Mouse (Mus musculus): ENCODE measurements around the gene Tprgl. TPM values are rescaled to one million over a fixed set of nuclear protein-coding genes. Genes with fewer than 3 reads are reported as not detected.

Tprgl gene
- total RNA-seq, 4 experiments from 2014 or later: 159 to 183 (median 167) TPM

DNA sequence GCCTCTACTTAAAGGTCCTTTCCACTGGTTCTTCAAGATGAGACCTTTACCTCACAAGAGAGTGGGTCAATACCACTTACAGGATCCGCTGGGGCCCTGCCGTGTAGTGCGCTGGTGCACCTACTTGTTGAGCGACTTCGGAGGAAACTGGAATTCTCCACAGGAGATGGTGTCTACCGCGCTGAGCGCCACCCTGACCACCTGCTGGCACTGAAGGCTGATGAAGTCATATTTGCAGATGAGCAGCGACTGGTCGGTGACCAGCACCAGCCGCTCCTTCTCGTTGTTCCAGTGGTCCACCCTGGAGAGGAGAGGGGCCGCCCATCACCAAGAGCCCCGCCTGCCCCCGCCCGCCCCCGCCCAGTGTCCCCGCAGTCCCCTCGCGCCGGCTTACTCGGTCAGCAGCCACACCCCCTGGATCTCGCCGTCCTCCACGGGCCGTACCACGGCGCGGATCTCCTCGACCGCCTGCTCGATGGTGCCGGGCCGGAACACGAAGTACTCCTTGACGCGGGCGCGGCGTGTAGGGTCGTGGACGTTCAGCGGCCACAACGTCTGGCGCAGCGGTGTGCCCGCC is 417 bp downstream of the Tprgl start:
- DNase-seq (ENCODE audit: low spot score in 2 of 2): no peak

DNA sequence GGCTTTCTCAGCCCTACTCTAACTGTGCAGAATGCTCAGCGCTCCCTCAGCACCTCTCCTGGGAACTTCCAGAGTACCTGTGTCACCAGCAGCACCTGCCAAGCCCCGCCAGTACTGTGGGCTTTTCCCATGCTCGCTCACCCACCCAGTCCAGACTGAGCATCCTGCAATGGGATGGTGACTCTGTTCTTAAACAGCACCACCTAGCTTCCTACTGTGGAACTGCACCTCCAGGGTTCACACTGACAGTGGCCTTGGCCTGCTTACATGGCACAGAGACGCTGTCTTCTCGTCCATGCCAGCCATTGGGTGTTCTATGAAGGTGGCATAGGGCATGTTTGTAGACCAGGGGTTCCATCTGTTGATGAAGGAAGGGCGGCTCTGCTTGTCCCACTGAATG is 1.5 kb downstream of the Tprgl start:
- peak; percentile 78 to 87 for DNase-seq (ENCODE audit: low spot score in 2 of 2)

DNA sequence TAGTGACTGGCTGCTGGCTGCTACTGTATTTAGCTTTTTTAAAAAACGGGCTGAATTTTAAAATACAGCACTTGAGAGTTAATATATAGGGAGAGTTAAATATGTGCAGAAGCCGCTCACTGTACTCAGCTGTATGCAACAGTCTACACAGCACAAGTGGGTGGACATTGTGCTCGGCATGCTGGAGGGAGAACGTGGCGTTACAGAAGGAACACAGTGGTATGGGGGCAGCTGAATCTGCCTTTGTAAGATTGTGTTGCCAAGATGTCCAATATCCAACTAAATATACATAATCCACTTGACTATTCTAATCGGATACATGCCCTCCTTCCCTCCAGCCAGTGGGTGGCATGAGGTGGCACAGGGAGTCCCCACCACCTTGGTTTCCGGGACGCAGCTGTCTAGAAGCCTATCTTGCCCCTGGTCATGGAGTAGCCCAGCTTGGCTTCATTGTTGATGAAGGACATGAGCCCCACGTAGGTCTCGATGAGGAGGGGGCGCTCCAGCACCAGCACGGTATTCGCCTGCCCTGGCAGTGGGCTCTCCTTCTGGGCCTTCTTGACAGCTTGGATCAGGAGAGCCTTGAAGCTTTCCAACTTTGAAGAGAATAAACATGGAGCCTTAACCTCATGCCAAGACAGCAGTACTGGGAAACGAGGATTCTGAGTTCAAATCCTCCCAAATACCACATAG is 2.4 kb downstream of the Tprgl start:
- DNase-seq (ENCODE audit: low spot score in 2 of 2): no peak

DNA sequence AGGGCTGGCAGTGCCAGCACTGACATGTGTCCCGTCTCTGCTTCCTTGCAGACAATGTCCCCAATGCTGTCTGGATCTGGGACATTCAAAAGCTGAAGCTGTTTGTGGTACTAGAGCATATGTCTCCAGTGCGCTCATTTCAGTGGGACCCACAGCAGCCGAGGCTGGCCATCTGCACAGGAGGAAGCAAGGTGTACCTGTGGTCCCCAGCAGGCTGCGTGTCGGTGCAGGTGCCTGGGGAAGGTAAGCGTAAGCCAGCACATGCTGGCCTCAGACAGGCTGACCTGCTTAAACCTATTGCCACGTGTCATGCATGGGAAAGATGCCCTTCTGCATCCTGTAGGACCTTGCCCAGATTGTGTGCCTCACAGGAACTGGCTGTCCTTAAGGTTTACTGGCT is 4.4 kb downstream of the Tprgl start:
- DNase-seq (ENCODE audit: low spot score in 2 of 2): no peak

DNA sequence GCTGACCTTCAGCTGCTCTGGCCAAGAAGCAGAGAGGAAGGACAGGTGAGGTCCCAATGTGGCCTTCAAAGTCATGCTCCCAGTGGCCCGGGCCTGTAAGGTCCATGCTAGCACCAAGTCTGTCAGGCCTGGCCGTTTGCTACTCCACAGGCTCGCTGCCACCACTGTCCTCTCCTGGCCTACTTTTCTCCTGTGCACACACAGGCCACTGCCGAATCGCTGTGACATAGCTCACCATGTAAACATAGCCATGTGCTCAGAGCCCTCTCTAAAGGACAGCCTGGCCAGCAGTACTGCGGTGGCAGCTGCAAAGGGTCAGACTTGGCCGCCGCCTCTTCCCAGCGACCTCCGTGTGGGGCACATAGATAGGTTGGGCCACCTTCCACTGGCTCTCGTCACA is 6.4 kb downstream of the Tprgl start:
- no peak for DNase-seq (ENCODE audit: low spot score in 2 of 2)

DNA sequence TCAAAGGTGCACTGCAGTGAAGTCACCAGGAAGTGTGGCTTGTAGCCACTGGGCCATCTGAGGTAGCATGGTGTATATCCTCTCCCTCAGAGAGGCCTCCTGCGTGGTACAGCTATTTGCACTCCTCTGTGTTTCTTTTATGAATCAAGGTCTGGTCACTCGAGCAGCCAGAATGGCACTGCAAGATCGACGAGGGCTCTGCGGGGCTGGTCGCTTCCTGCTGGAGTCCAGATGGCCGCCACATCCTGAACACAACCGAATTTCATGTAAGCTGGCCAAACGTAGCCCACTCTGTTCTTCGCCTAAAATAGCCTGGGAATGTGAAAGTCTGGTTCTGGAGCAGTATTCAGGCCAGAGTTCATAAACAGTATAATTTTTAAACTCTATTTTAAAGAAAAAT is 14.1 kb downstream of the Tprgl start:
- no peak for DNase-seq (ENCODE audit: low spot score in 2 of 2)

DNA sequence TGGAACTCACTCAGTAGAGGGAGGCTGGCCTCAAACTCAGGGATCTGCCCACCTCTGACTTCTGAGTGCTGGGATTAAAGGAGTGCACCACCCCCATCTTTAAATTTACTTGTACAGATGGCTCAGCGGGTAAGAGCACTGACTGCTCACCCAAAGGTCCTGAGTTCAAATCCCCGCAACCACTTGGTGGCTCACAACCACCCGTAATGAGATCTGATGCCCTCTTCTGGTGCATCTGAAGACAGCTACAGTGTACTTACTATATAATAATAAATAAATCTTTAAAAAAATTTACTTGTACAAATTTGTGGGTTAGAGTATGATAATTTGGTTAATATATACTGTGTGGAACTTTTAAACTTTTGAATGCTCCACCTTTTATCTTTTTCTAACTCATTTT is 15.8 kb downstream of the Tprgl start:
- no peak for DNase-seq (ENCODE audit: low spot score in 2 of 2)

DNA sequence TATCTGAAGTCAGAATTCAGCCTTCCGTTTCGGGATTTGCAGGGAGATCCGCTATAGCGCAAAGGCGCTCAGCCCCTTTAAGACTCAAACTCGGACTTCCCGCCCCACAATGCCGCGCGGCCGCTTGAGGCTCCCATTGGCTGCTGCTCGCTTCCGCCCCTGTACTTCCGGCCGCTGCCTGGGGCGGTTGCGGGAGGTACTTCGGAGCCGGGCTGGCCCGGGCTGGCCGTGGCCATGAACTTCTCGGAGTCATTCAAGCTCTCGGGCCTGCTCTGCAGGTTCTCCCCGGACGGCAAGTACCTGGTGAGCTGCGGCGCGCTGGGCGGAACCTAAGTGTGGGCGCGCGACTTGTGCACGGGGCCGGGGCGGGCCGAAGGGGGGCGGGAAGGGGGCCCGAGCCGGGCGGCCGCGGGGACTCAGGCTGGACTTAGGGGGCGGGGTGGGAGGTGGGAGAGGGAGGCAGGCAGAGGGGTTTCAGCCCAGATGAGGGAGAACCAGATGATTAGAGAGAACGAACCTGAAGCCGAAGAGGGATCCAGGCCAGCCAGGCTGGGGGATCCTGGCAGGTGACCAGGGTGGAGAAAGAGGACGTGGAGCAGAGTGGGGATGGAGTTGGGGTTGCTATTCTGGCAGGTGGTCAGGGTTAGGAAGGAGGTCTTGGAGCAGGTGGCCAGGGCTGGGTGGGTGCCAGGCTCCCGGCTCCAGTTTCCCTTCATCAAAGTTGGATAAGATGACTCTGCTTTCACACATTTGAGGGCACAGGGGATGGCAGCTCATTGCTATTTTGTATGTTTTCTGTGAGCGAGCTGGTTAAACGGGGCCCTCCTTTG is 18.0 kb downstream of the Tprgl start, which contains the start of gene Wrap73:
TSS of gene Wrap73 (plus strand) at position 162 of the 830 bp plus-strand sequence.
- peak; percentile 78 to 85 for DNase-seq (ENCODE audit: low spot score in 2 of 2)

DNA sequence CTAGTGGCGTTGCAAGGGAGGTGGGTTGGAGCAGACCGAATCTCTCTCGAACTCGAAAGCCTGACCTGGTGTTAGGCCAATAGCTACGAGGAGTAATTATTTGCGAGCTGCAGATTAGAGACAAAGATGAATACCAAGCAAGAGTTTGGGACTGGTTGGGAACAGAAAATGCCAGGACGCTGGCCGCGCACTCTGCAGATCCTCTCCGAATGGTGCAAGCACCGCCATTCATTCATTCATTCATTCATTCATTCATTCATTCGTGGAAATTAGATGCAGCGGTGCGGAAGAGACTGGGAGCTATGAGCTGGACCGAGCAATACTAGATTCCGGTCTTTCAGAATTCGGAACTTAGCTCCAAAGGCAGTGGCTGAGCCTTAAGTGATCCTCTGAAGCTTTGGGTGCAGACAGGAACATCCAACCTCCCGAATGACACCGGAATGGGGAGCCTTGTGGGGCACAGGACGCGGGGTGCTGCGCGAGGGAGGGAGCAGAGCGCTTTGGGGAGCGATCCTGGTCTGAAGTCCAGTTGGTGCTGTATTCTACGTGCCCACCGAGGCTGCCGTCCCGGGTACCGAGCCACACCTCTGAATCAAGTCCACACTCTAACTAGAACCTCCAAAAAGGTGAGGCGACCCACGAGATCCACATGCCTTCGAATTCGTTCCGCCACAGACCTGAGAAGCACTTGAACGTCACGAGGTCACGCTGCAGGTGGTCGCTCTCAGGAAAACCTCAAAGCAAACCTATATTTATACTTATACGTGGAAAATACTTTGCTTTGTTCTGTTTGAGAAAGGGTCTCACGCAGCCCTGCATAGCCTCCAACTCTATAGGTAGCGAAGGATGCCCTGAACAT is 19.2 kb downstream of the Tprgl start:
- no peak for DNase-seq (ENCODE audit: low spot score in 2 of 2)

DNA sequence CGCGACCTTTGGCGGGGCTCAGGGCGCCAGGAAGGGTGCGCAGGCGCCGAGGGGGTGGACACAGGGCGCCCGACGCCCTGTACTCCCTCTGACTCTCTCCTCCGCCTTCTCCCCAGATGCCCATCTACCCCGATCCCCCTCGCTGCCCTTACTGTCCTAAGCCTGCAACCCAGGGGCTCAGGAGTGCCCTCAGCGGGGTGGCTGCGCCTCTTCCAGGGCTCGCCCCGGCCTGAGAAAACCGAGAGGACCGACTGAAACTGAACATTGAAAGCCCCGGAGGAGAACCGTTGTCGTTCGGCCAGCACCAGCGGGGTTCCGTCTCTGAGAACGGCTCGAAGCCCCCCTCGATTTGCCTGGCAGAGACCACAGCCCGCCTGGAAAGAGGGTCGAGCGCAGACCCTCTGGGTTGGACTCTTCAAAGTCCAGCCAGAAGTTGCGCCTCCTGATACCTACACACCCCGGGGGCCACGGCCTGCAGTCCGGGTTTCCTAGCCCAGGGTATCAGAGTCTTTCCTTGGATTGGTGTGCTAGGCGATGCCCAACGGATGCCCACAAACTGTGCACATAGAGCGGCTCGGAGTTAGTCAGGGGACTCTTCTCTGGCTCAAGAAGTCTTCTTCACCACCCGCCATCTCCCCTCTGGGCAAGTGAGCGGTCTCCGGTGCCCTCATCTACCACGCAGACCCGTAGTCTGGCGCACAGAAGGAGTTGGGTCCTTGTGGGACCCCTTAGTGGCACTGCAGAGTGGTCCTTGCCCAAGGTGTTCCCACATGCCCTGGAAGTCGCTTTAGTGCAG is 20.1 kb downstream of the Tprgl start:
- DNase-seq (ENCODE audit: low spot score in 2 of 2): no peak

DNA sequence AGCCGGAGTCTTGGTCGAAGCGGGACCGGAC is 20.5 kb downstream of the Tprgl start, which contains the start of gene Trp73:
TSS of gene Trp73 (minus strand) at position 27 of the 31 bp plus-strand sequence.
- no peak for DNase-seq (ENCODE audit: low spot score in 2 of 2)

DNA sequence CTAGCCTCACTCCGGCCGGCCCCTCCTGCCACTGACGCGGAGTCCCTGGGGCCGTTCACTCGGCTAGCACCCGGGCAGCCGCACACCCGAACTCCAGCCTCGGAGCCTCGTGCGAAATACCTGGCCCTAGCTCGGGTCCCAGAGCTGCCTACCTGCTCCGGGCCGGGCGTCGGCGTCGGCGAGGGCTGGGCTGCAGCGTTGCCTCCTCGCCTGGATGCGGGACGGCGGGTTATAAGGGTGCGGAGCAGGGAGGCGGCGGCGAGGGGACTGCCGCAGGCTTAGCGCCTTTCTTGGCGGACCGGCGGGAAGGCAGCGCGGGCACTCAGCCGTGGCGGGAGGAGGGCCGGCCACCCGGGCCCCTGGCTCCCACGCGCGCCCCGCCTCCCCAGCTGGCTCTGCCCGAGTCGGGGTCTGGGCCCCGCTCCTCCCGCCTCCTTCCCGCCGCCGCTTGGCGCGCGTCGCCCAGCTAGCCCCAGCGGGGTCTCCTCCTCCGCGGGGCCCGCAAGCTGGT is 20.7 kb downstream of the Tprgl start:
- DNase-seq (ENCODE audit: low spot score in 2 of 2): no peak

DNA sequence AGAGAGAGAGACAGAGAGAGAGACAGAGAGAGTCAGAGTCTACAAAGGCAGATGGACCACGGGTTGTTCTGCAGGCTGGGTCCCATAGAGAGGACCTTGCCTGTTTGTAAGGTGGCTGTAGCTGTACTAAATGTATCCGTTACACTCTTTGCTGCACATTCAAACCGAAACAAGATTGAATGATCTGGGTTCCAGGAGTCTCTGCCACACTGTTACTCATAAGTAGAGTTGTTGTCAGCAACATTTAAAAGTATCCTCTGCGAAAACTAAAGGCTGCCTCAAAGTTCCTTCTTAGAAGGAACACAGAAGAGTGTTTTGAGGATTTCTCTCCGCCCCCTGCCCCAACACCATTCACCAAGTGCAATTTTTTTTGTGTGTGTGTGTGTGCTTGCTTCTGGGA is 23.3 kb downstream of the Tprgl start:
- DNase-seq (ENCODE audit: low spot score in 2 of 2): no peak

DNA sequence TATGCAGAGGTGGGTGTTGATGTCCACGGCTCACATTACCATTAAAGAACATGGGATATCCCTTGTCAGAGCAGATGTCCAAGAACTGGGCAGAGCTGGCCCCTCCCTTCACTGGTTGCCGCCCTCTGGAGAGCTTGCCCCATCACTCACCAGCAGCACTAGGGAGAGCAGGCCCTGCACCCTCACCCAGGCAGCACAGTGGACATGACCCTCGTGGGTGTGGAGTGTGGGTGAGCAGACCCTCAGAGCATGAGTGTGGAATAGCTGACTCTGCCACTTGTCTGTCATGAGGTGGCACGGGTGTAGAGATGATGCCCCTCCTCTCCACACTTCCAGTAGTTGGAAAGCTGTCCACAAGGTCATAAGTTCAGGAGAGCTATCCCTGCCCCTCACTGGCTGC is 25.7 kb downstream of the Tprgl start:
- no peak for DNase-seq (ENCODE audit: low spot score in 2 of 2)

DNA sequence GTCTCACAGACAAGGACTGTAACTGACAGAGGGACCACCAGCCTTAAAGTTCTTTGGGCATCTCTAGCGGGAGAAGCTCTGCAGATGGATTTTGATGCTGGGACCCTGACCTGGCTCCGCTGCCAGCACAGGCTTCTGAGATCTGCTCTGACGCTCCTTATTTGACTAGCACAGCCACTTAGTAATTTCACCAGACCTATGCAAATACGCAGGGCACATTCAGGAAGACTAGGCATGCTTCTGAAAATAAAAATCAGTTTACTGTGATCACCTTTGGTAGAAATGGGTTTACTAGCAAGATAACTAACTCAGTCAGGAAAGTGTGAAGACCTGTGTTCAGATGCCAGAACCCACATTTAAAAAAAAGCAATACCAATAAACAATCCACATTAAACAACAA is 28.6 kb downstream of the Tprgl start:
- DNase-seq (ENCODE audit: low spot score in 2 of 2): no peak

DNA sequence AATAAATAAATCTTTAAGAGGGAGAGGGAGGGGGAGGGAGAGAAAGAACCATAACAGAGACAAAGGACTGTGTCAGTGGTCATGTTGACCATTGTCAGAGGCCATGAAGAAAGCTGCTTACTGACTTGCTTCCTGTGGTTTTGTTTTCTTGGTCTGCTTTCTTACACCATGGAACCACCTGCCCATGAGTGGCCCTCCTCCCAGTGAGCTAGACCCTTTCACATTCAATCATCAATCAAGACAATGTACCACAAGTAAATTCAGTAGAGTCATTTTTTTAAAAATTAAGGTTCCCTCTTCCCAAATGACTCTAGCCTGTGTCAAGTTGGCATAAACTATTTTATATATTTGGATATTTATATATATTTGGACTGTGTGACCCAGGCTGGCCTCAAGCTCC is 30.5 kb downstream of the Tprgl start:
- DNase-seq (ENCODE audit: low spot score in 2 of 2): no peak

DNA sequence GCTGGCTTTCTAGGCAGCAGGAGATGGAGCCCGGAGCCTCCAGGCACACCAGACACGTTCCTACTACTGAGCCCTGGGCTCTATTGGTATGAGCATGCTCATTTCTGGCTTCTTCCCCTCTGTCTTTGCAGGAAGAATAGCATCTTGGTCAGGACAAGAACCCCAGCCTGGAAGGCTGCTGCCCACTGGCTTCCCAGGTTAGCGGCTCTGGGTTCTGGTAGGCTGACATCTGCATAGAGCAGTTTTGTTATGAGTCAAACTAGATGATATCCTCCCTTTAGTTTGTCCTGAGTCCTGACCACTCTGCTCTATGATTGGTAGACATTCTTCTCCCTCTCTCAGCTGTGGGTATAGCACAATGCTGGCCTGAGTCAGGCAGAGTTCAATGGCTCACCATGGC is 33.2 kb downstream of the Tprgl start:
- DNase-seq (ENCODE audit: low spot score in 2 of 2): no peak

DNA sequence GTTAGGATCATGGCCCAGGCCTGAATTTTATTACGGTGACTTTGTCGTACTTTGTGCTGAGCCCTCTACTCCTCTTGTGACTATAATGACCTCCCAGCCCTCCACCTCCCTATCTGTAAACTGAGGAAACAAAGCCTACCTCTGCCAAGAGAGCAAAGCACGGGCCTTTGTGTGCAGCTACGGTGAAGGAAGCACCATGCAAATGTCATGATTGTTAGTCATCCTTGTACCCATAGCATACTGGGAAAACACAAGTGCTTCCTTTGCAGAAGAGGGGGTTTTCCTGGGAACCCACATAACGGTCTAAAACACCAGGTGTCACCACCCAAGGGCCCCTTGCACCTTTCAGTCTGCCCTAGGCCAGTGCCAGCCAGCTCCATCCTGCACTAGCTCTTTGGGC is 35.3 kb downstream of the Tprgl start:
- no peak for DNase-seq (ENCODE audit: low spot score in 2 of 2)

DNA sequence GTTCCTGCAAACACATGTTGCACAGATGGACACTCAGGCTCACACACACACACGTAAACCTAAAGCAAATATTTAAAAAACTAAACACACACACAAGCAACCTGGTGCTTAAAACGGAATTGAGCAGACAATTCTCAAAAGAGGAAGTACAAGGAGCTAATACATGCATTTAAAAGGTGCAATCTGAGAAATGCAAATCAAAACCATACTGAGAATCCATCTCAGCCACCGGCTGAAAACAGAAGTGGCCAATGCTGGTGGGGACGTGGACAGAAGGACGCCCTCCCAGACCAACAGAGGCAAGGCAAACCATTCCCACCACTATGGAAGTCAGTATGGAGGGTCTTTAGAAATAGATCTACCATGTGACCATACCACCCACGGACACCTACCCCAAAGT is 36.9 kb downstream of the Tprgl start:
- DNase-seq (ENCODE audit: low spot score in 2 of 2): no peak

DNA sequence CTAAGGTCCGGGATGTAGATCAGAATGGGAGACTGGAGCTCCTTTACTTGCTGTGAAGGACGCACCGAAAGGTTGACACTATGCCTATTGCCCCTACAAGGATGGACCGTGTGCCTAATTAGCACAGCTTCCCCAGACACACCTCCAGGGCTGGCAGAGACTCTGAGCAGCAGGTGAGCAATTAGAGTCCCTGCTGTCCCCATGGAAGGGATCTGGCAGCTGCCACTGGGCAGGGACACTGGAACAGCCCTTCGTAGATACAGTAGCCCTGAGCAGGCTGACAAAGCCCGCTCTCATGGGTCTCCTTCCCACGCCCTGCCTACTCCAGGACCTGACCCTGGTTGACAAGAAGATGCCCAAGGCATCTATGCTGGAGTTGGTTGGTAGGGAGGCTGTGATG is 38.1 kb downstream of the Tprgl start:
- no peak for DNase-seq (ENCODE audit: low spot score in 2 of 2)

DNA sequence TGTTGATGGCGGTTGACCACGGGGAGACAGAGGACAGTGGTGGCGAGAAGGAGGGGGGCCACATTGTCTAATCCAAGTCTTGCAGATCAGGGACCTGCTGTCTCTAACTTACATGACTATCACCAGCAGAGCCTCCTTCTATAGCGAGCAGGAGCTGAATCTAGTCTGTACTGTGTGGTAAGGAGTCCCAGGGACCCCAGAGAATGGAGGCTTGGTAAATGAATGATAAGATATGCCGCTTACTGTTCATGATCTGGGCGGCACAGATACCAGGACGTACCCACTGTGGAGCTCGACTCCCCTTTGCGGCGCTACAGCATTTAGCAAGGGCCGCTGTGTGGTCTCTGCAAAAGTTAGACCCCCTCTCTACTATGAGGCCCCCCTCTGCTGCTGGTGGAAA is 38.7 kb downstream of the Tprgl start:
- no peak for DNase-seq (ENCODE audit: low spot score in 2 of 2)

All from layer of hippocampus, adult 8-10 months (tissue).